Mouse (Mus musculus) C2C12 (cell line): ENCODE measurements around the gene Rfc2. TPM values are rescaled to one million over a fixed set of nuclear protein-coding genes. Genes with fewer than 3 reads are reported as not detected.
A peak's percentile ranks its signal among the peaks of the same experiment; 100 is the strongest.

Experiments used
- H3K27me3 ChIP-seq: one replicate; pipeline ENCODE4 v1.6.1; 2011; ENCODE audit not compliant: control insufficient read depth, insufficient read depth, insufficient read length
- H3K36me3 ChIP-seq: one replicate; pipeline ENCODE4 v1.6.1; 2011; ENCODE audit not compliant: control insufficient read depth, insufficient read depth
- H3K4me3 ChIP-seq: one replicate; pipeline ENCODE4 v1.5.1; 2011; ENCODE audit warnings: mild to moderate bottlenecking, control low read depth; ENCODE audit not compliant: poor library complexity, insufficient read depth, severe bottlenecking
- H3K79me2 ChIP-seq: one replicate; pipeline ENCODE4 v1.6.1; 2011; ENCODE audit not compliant: control insufficient read depth, insufficient read depth
- H3K79me3 ChIP-seq: one replicate; pipeline ENCODE4 v1.6.1; 2011; ENCODE audit warnings: low read depth, control low read depth
- H3ac ChIP-seq: one replicate; pipeline ENCODE3; 2011; ENCODE audit warnings: low read depth; ENCODE audit not compliant: control insufficient read depth, insufficient read length
- CEBPB ChIP-seq: IDR thresholded peaks from one replicate; pipeline ENCODE4 v1.6.1; 2011; ENCODE audit warnings: low read depth, mild to moderate bottlenecking, control low read depth, moderate library complexity
- CTCF ChIP-seq: IDR thresholded peaks from one replicate; pipeline ENCODE4 v1.5.1; 2011; ENCODE audit not compliant: control insufficient read depth, insufficient read depth, insufficient read length
- FOSL1 ChIP-seq: IDR thresholded peaks from one replicate; pipeline ENCODE4 v1.8.0; 2011; ENCODE audit warnings: mild to moderate bottlenecking, low read length; ENCODE audit not compliant: poor library complexity, insufficient read depth, severe bottlenecking
- MAX ChIP-seq: IDR thresholded peaks from one replicate; pipeline ENCODE4 v1.6.1; 2011; ENCODE audit warnings: mild to moderate bottlenecking, control low read depth
- MYOD1 ChIP-seq: IDR thresholded peaks from one replicate; pipeline ENCODE4 v1.6.1; 2011; ENCODE audit warnings: low read depth; ENCODE audit not compliant: control insufficient read depth, insufficient read length
- MYOG ChIP-seq: IDR thresholded peaks from one replicate; pipeline ENCODE4 v1.6.1; 2011; ENCODE audit not compliant: control insufficient read depth, insufficient read length; ENCODE audit errors: extremely low read depth
- USF1 ChIP-seq: IDR thresholded peaks from one replicate; pipeline ENCODE4 v1.6.1; 2011; ENCODE audit warnings: low read depth, mild to moderate bottlenecking, control low read depth, moderate library complexity
- polyA plus RNA-seq: library from polyadenylated mRNA; unstranded; fragments of >200 nt; fragmentation: generic; extraction: Trizol; gene quantifications from one replicate; pipeline ENCODE4 v1.2.1, GENCODE M21; 2012; ENCODE audit warnings: missing spikeins

Rfc2 gene
- polyA plus RNA-seq, 1 experiment: 140 TPM

DNA sequence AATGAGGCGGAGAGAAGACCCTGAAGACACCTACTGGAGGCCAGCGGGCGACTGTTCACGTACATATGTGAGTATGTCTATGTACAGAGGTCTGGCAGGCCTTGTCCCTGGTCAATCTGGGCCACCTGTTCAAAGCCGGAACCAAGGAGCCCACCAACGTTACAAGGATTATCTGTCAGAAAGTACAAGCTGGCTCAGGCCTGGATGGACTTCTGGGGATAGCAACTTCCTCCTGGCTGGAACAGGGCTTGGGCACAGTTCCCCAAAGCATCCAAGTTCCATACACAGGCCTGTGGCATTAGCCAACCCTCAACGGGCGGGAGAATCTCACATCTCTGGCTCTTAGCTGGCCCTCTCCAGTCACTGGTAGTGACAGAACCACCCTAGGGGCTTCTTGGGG lies 33.1 kb downstream of the Rfc2 start:
- Histone ChIP-seq H3ac (no peak overlapping the region), H3K79me2 (no peaks in the 10 kb centered on the region), H3K27me3 (no peaks in the 10 kb centered on the region), H3K36me3 (peaks cover 9% of the 10 kb centered on the region), H3K79me3 (no peaks in the 10 kb centered on the region), H3K4me3 (no peak overlapping the region)
- TF ChIP-seq CEBPB (no peak), FOSL1 (no peak), CTCF (no peak), MAX (no peak), MYOG (no peak), USF1 (no peak), MYOD1 (no peak)

DNA sequence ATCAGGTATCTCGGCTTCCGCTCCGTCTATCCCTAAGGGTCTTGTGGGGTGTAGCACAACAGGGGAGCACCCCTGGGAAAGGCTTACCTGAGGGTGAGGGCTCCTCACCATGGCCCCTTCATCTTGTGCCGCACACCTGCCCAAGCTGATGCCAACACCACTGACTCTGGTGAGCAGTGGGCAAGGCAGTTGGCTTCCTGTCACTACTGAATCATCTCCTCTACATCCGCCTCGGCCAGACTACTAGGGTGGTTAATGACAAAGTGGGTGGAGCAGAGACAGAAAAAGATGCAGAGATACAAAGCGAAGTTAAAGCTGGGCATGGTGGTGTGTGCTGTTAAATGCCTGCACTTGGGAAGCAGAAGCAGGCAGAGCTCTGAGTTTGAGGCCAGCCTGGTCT lies 33.6 kb downstream of the Rfc2 start, which contains the start of gene Lat2:
Lat2 (minus strand) TSS at position 224 of the 400 bp plus-strand sequence.
- H3K79me3 ChIP-seq: no peaks in the 10 kb centered on the region
- no peak within 1 kb of the TSS for H3ac ChIP-seq
- peaks cover 13% of the 10 kb centered on the region for H3K36me3 ChIP-seq
- no peak within 1 kb of the TSS for H3K4me3 ChIP-seq
- no peaks in the 10 kb centered on the region for H3K27me3 ChIP-seq
- no peak for TF ChIP-seq MYOG
- no peak for TF ChIP-seq FOSL1
- TF ChIP-seq MYOD1: peak; percentile 38
- TF ChIP-seq USF1: no peak
- TF ChIP-seq CEBPB: no peak
- no peak for TF ChIP-seq CTCF
- no peaks in the 10 kb centered on the region for H3K79me2 ChIP-seq

DNA sequence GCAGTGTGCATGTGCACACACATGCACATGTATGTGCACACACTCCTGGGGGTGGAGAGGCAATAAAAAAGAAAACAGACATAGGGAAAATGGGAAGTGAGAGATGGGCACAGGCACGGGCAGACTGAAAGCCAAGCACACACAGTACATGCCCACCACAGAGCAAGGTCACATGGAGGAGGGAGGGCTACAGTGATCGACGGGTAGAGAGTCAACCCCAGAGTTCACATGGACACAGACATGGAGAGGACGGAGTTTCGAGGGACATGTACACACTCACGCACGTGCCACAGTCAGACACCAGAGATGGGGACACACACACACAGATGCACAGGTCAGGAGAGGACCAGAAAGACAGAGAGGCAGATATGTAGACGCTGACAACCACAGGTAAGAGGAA lies 34.2 kb downstream of the Rfc2 start:
- H3K79me2 ChIP-seq: no peaks in the 10 kb centered on the region
- no peaks in the 10 kb centered on the region for H3K79me3 ChIP-seq
- no peak overlapping the region for H3K4me3 ChIP-seq
- no peaks in the 10 kb centered on the region for H3K27me3 ChIP-seq
- H3ac ChIP-seq: no peak overlapping the region
- TF ChIP-seq USF1 (no peak), MYOG (no peak), CTCF (no peak), FOSL1 (no peak), MAX (no peak), CEBPB (no peak), MYOD1 (no peak)
- H3K36me3 ChIP-seq: peaks cover 19% of the 10 kb centered on the region

DNA sequence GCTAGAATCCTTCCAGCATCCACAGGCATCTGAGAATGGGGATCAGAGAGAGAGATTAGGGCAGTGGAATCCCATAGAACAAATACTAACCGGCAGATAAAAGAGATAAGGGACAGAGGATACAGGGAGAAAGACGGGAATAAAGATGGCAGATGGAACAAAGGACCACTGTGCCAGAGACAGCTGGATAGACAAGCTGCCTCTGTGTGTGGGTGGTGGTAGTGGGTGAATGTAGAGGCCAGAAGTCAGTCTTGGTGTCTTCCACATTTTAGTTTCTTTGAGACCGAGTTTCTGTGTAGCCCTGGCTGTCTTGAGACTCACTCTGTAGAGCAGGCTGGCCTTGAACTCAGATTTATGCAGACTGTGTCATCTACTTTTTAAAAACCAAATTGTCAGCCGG lies 34.6 kb downstream of the Rfc2 start:
- peaks cover 23% of the 10 kb centered on the region for H3K36me3 ChIP-seq
- H3K27me3 ChIP-seq: no peaks in the 10 kb centered on the region
- no peaks in the 10 kb centered on the region for H3K79me2 ChIP-seq
- no peak overlapping the region for H3ac ChIP-seq
- H3K79me3 ChIP-seq: no peaks in the 10 kb centered on the region
- H3K4me3 ChIP-seq: no peak overlapping the region
- TF ChIP-seq MYOD1 (no peak), USF1 (no peak), FOSL1 (no peak), CTCF (no peak), CEBPB (no peak), MAX (no peak), MYOG (no peak)

DNA sequence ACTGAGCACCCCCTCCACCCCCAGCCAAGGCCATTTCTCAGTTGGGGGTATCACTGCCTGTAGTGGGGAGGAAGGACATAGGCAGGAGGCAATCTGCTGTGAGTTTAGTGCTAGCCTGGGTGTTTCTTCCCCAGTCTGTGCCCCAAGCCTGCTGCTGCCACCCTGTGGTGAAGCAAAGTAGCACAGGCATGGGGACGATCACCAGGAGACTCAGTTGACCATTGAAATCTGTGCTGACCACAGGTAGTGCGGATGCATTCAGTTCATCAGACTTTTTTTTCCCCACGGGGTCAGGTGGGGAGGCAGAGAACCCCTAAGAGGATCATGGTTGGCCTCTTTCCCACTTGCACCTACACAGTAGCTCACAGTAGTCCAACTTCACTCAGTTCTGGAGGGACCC lies 35.9 kb downstream of the Rfc2 start:
- TF ChIP-seq CTCF (peak; percentile 84), USF1 (no peak)
- H3K79me2 ChIP-seq: no peaks in the 10 kb centered on the region
- peaks cover 36% of the 10 kb centered on the region for H3K36me3 ChIP-seq
- no peaks in the 10 kb centered on the region for H3K27me3 ChIP-seq
- H3K4me3 ChIP-seq: no peak overlapping the region
- H3ac ChIP-seq: no peak overlapping the region
- H3K79me3 ChIP-seq: no peaks in the 10 kb centered on the region

DNA sequence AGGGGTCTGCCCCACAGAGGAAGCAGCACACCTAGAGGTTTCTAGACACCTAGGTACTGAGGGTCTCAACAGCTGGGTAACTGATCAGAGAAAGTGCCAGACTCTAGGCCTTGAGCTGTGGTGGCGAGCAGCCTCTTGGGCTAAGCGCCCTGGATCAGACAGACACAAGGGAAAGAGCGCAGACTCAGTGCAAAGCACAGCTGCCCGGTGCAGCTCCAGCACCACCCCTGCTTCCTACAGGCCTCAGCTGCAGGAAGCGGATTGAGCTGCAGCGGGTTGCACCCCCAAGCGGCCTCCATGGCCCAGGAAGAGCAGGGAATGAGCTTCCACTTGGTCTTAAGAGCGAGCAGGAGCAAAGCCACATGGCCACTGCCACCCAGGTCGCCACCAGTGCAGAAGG lies 39.3 kb downstream of the Rfc2 start:
- no peak overlapping the region for H3ac ChIP-seq
- no peak for TF ChIP-seq CTCF
- TF ChIP-seq MAX: no peak
- H3K79me3 ChIP-seq: peaks cover 4% of the 10 kb centered on the region
- H3K79me2 ChIP-seq: peaks cover 8% of the 10 kb centered on the region
- H3K4me3 ChIP-seq: no peak overlapping the region
- H3K27me3 ChIP-seq: no peaks in the 10 kb centered on the region
- peaks cover 69% of the 10 kb centered on the region for H3K36me3 ChIP-seq
